Mouse (Mus musculus): Measurements from ENCODE around the gene Svep1. TPM values are rescaled to one million over a fixed set of nuclear protein-coding genes. Genes with fewer than 3 reads are reported as not detected.

The Svep1 gene
- polyA plus RNA-seq, 1 experiment from 2014 or later: 5.2 TPM

- no peaks in the 10 kb centered on the region for H3K9me3 ChIP-seq (ENCODE audit: control insufficient read depth, low read length)
- H3K4me3 ChIP-seq (ENCODE audit: low read length): no peak overlapping the region
- H3K27me3 ChIP-seq (replicated peaks; ENCODE audit: control insufficient read depth, insufficient read depth, low read length): no peaks in the 10 kb centered on the region
- H3K36me3 ChIP-seq (ENCODE audit: control insufficient read depth, insufficient read depth, low read length): no peaks in the 10 kb centered on the region
- H3K4me1 ChIP-seq (ENCODE audit: control insufficient read depth, insufficient read depth, low read length): 0 out of 2 replicates have a peak, but pooled peaks cover 6% of the 10 kb centered on the region
- no peak for ATAC-seq
- no peak overlapping the region for H3K4me2 ChIP-seq (ENCODE audit: low read depth, low read length)
- WGBS: 69% methylated on average over 8 of the region's 8 CpGs
- no peak overlapping the region for H3K27ac ChIP-seq (ENCODE audit: low read length)
- H3K9ac ChIP-seq (ENCODE audit: low read depth, low read length): no peak overlapping the region
These were observed 91.2 kb downstream of the Svep1 start for GRCm38 (mm10) chr4:58115452-58115851.

GRCm38 (mm10) chr4:58111008-58111407 is 95.7 kb downstream of the Svep1 start:
- no peaks in the 10 kb centered on the region for H3K27me3 ChIP-seq (replicated peaks; ENCODE audit: control insufficient read depth, insufficient read depth, low read length)
- H3K4me1 ChIP-seq (ENCODE audit: control insufficient read depth, insufficient read depth, low read length): 0 out of 2 replicates have a peak, but pooled peaks cover 6% of the 10 kb centered on the region
- H3K36me3 ChIP-seq (ENCODE audit: control insufficient read depth, insufficient read depth, low read length): no peaks in the 10 kb centered on the region
- H3K4me2 ChIP-seq (ENCODE audit: low read depth, low read length): no peak overlapping the region
- H3K4me3 ChIP-seq (ENCODE audit: low read length): no peak overlapping the region
- WGBS: 47% methylated on average over 10 of the region's 10 CpGs
- no peak for ATAC-seq
- no peaks in the 10 kb centered on the region for H3K9me3 ChIP-seq (ENCODE audit: control insufficient read depth, low read length)
- H3K27ac ChIP-seq (ENCODE audit: low read length): peak overlapping the region; percentile 3; the same call in 1 of the 2 replicates
- H3K9ac ChIP-seq (ENCODE audit: low read depth, low read length): no peak overlapping the region

- Histone ChIP-seq H3K27ac (ENCODE audit: low read length) (no peak overlapping the region), H3K36me3 (ENCODE audit: control insufficient read depth, insufficient read depth, low read length) (no peaks in the 10 kb centered on the region), H3K4me1 (ENCODE audit: control insufficient read depth, insufficient read depth, low read length) (0 out of 2 replicates have a peak, but pooled peaks cover 6% of the 10 kb centered on the region), H3K9ac (ENCODE audit: low read depth, low read length) (no peak overlapping the region), H3K4me2 (ENCODE audit: low read depth, low read length) (no peak overlapping the region), H3K27me3 (replicated peaks; ENCODE audit: control insufficient read depth, insufficient read depth, low read length) (no peaks in the 10 kb centered on the region), H3K9me3 (ENCODE audit: control insufficient read depth, low read length) (no peaks in the 10 kb centered on the region), H3K4me3 (ENCODE audit: low read length) (no peak overlapping the region)
- ATAC-seq: no peak
- 75% methylated on average over 6 of the region's 6 CpGs for WGBS
These were observed 96.9 kb downstream of the Svep1 start for GRCm38 (mm10) chr4:58109793-58110192.

DNA sequence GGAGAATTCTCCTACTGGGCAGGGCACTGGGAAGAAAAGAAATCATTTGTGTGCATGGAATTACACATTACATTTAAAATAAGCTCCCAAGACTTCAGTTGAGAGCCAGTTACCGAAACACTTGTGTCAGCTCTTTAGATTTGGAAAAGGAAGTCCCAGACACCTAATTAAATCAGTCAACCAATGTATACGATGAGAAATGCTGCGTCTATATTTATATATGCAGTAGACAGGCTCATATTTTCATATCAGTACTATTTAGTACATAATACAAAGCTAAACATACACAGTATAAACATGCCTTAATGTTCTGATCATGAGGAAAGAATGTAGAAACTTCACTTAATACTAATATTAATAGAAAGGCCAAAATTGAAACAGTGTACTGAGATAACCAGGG is 98.3 kb downstream of the Svep1 start:
- Histone ChIP-seq H3K4me2 (ENCODE audit: low read depth, low read length) (no peak overlapping the region), H3K27ac (ENCODE audit: low read length) (no peak overlapping the region), H3K36me3 (ENCODE audit: control insufficient read depth, insufficient read depth, low read length) (no peaks in the 10 kb centered on the region), H3K9me3 (ENCODE audit: control insufficient read depth, low read length) (no peaks in the 10 kb centered on the region), H3K4me3 (ENCODE audit: low read length) (no peak overlapping the region), H3K4me1 (ENCODE audit: control insufficient read depth, insufficient read depth, low read length) (0 out of 2 replicates have a peak, but pooled peaks cover 6% of the 10 kb centered on the region), H3K9ac (ENCODE audit: low read depth, low read length) (no peak overlapping the region), H3K27me3 (replicated peaks; ENCODE audit: control insufficient read depth, insufficient read depth, low read length) (no peaks in the 10 kb centered on the region)
- no peak for ATAC-seq
- 71% methylated on average over 3 of the region's 3 CpGs for WGBS

DNA sequence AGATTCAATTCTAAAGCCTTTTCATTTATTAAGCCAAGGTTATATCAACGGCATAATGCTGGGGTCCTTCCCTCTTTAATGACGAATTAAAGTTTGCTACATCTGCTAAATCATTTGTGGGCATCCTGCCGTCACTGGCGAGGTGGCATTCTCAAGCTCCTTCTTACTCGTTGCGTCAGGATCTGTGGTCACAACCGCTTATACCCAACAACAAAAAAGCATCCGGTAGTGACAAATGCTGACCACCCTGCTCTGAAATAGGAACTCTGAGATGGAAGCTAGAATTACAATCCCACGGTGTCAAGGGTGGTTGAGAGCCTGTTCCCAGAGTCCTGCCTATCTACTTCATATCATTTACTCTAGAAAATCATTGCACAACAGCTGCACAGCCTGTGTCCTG is 108.9 kb downstream of the Svep1 start:
- ATAC-seq: no peak
- no peaks in the 10 kb centered on the region for H3K4me1 ChIP-seq (ENCODE audit: control insufficient read depth, insufficient read depth, low read length)
- H3K36me3 ChIP-seq (ENCODE audit: control insufficient read depth, insufficient read depth, low read length): no peaks in the 10 kb centered on the region
- WGBS: 85% methylated on average over 9 of the region's 9 CpGs
- H3K9me3 ChIP-seq (ENCODE audit: control insufficient read depth, low read length): no peaks in the 10 kb centered on the region
- no peak overlapping the region for H3K4me2 ChIP-seq (ENCODE audit: low read depth, low read length)
- no peak overlapping the region for H3K9ac ChIP-seq (ENCODE audit: low read depth, low read length)
- H3K27ac ChIP-seq (ENCODE audit: low read length): no peak overlapping the region
- no peak overlapping the region for H3K4me3 ChIP-seq (ENCODE audit: low read length)
- H3K27me3 ChIP-seq (replicated peaks; ENCODE audit: control insufficient read depth, insufficient read depth, low read length): no peaks in the 10 kb centered on the region

DNA sequence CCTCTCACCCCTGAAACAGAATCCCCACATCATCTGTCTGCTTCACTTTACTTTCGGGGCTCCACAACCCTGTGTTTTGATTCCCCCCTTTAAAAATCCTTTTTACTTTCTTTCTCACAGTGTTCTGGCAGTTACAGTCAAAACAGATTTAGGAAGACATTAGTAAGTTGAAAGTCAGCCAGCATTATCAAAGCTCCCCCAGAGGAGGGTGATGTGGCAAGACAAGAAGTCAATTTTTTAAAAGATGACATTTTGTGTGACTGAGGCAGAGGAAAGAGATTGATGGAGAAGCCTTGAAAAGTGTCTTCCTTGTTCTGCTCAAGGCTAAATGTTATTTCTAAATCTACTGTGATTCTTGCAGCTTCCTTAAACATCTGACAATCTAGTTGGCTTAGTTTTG is 119.9 kb downstream of the Svep1 start:
- Histone ChIP-seq H3K27ac (ENCODE audit: low read length) (no peak overlapping the region), H3K9me3 (ENCODE audit: control insufficient read depth, low read length) (no peaks in the 10 kb centered on the region), H3K4me3 (ENCODE audit: low read length) (no peak overlapping the region), H3K4me2 (ENCODE audit: low read depth, low read length) (no peak overlapping the region), H3K4me1 (ENCODE audit: control insufficient read depth, insufficient read depth, low read length) (no peaks in the 10 kb centered on the region), H3K27me3 (replicated peaks; ENCODE audit: control insufficient read depth, insufficient read depth, low read length) (no peaks in the 10 kb centered on the region), H3K9ac (ENCODE audit: low read depth, low read length) (no peak overlapping the region), H3K36me3 (ENCODE audit: control insufficient read depth, insufficient read depth, low read length) (0 out of 2 replicates have a peak, but pooled peaks cover 3% of the 10 kb centered on the region)
- ATAC-seq: no peak
- 69% methylated on average over 1 of the region's 1 CpGs for WGBS

- Histone ChIP-seq H3K9ac (ENCODE audit: low read depth, low read length) (no peak overlapping the region), H3K36me3 (ENCODE audit: control insufficient read depth, insufficient read depth, low read length) (0 out of 2 replicates have a peak, but pooled peaks cover 3% of the 10 kb centered on the region), H3K4me1 (ENCODE audit: control insufficient read depth, insufficient read depth, low read length) (no peaks in the 10 kb centered on the region), H3K9me3 (ENCODE audit: control insufficient read depth, low read length) (no peaks in the 10 kb centered on the region), H3K4me2 (ENCODE audit: low read depth, low read length) (no peak overlapping the region), H3K27me3 (replicated peaks; ENCODE audit: control insufficient read depth, insufficient read depth, low read length) (no peaks in the 10 kb centered on the region), H3K27ac (ENCODE audit: low read length) (no peak overlapping the region), H3K4me3 (ENCODE audit: low read length) (no peak overlapping the region)
- WGBS: 56% methylated on average over 4 of the region's 4 CpGs
- no peak for ATAC-seq
These were observed 120.5 kb downstream of the Svep1 start for GRCm38 (mm10) chr4:58086151-58086550.

- no peaks in the 10 kb centered on the region for H3K4me1 ChIP-seq (ENCODE audit: control insufficient read depth, insufficient read depth, low read length)
- no peak overlapping the region for H3K4me2 ChIP-seq (ENCODE audit: low read depth, low read length)
- WGBS: 91% methylated on average over 3 of the region's 3 CpGs
- H3K9me3 ChIP-seq (ENCODE audit: control insufficient read depth, low read length): no peaks in the 10 kb centered on the region
- no peak for ATAC-seq
- H3K9ac ChIP-seq (ENCODE audit: low read depth, low read length): no peak overlapping the region
- H3K4me3 ChIP-seq (ENCODE audit: low read length): no peak overlapping the region
- H3K27ac ChIP-seq (ENCODE audit: low read length): no peak overlapping the region
- H3K36me3 ChIP-seq (ENCODE audit: control insufficient read depth, insufficient read depth, low read length): 0 out of 2 replicates have a peak, but pooled peaks cover 3% of the 10 kb centered on the region
- no peaks in the 10 kb centered on the region for H3K27me3 ChIP-seq (replicated peaks; ENCODE audit: control insufficient read depth, insufficient read depth, low read length)
These were observed 121.3 kb downstream of the Svep1 start for GRCm38 (mm10) chr4:58085340-58085739.

- Histone ChIP-seq H3K27ac (ENCODE audit: low read length) (no peak overlapping the region), H3K4me1 (ENCODE audit: control insufficient read depth, insufficient read depth, low read length) (no peaks in the 10 kb centered on the region), H3K27me3 (replicated peaks; ENCODE audit: control insufficient read depth, insufficient read depth, low read length) (no peaks in the 10 kb centered on the region), H3K9me3 (ENCODE audit: control insufficient read depth, low read length) (no peaks in the 10 kb centered on the region), H3K9ac (ENCODE audit: low read depth, low read length) (no peak overlapping the region), H3K36me3 (ENCODE audit: control insufficient read depth, insufficient read depth, low read length) (0 out of 2 replicates have a peak, but pooled peaks cover 3% of the 10 kb centered on the region), H3K4me3 (ENCODE audit: low read length) (no peak overlapping the region), H3K4me2 (ENCODE audit: low read depth, low read length) (no peak overlapping the region)
- no peak for ATAC-seq
- WGBS: 93% methylated on average over 5 of the region's 5 CpGs
These were observed 122.5 kb downstream of the Svep1 start for GRCm38 (mm10) chr4:58084155-58084554.

DNA sequence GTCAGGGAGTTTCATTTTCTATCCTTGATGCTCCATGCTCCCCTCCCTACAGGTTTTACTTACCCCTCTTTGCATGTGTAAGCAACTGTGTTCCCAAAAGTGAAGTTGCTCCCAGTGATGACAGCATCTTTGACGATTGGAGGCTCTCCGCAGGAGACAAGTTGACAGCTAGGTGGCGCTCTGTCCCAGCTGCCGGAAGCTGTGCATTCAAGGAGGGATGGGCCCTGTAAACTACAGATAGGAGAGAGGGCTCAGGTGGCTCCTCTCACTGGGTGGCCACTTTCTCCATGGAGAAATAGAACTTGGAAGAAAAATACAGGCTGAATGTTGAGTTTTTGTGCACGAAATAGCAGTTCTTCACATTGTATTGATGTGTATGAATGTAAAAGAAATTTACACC is 124.1 kb downstream of the Svep1 start:
- Histone ChIP-seq H3K27ac (ENCODE audit: low read length) (no peak overlapping the region), H3K27me3 (replicated peaks; ENCODE audit: control insufficient read depth, insufficient read depth, low read length) (no peaks in the 10 kb centered on the region), H3K4me2 (ENCODE audit: low read depth, low read length) (no peak overlapping the region), H3K4me1 (ENCODE audit: control insufficient read depth, insufficient read depth, low read length) (no peaks in the 10 kb centered on the region), H3K9ac (ENCODE audit: low read depth, low read length) (no peak overlapping the region), H3K4me3 (ENCODE audit: low read length) (no peak overlapping the region), H3K9me3 (ENCODE audit: control insufficient read depth, low read length) (no peaks in the 10 kb centered on the region), H3K36me3 (ENCODE audit: control insufficient read depth, insufficient read depth, low read length) (0 out of 2 replicates have a peak, but pooled peaks cover 3% of the 10 kb centered on the region)
- ATAC-seq: no peak; the same call in 1 of the 2 replicates
- WGBS: 12% methylated on average over 5 of the region's 5 CpGs
